Mouse (Mus musculus): ENCODE measurements around the gene Olfr223. TPM values are rescaled to one million over a fixed set of nuclear protein-coding genes. Genes with fewer than 3 reads are reported as not detected.
"Not testable (repeated sequence)": the region's sequence is repeated elsewhere in the genome, so short reads cannot be mapped to it uniquely, and the experiment has no call there.

Olfr223 gene
- polyA plus RNA-seq, 1 experiment from 2014 or later, result not detected

DNA sequence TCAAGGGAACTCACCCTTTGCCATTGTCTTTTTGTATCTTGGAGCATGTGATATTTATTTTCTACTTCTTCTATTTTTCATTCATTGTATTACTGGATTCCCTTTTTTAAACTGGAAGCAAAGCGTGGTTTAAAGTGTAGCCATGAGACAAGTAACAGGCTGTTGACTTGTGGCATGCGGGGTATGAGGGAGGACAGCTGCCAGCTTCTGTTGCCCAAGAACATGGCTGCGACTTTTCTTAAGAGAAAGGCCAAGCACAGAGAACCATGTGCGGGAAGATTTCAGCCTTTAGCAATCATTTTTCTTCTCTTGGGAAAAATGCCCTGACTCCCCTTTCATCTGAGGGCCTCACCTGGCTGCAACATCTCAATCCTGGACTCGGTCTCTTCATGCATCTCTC, 18.6 kb upstream of the Olfr223 start:
- no peak overlapping the region for H3K4me3 ChIP-seq (ENCODE audit: low read length)
- no peak for ATAC-seq (replicated peaks; ENCODE audit: extremely low read depth, insufficient read depth, low FRiP score)
- H3K36me3 ChIP-seq (ENCODE audit: control insufficient read depth, insufficient read depth), result no peaks in the 10 kb centered on the region
- H3K27me3 ChIP-seq (ENCODE audit: control insufficient read depth, insufficient read depth, low read length), result 0 out of 2 replicates have a peak, but pooled peaks cover 3% of the 10 kb centered on the region
- H3K9ac ChIP-seq (ENCODE audit: low read length), result no peak overlapping the region
- no peaks in the 10 kb centered on the region for H3K9me3 ChIP-seq (replicated peaks; ENCODE audit: control insufficient read depth, low read length)
- H3K4me2 ChIP-seq (ENCODE audit: low read depth, low read length), result no peak overlapping the region
- 66% methylated on average over 5 of the region's 5 CpGs for WGBS
- no peak overlapping the region for H3K27ac ChIP-seq (ENCODE audit: low read length)
- H3K4me1 ChIP-seq (ENCODE audit: control insufficient read depth, insufficient read depth, low read length), result no peaks in the 10 kb centered on the region

DNA sequence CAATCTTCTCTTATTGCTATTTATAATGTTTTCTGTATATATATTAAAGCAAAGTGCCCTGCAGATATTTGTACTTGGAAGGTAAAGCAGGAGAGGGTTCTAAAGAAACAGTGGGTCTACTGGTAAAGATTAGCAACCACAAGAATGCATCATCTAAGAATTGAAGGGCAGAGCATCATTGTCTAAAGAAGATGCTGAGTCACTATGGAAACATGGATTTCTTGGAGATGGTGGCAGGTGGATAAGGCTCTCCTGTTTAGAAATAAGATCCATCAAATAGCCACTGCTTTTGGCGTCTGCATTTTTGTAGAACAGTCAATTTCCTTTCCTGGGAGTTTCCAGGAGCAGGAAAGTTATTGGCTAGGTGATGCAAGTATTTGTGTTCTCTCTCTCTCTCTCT, 9.2 kb upstream of the Olfr223 start:
- WGBS, result 30% methylated on average over 1 of the region's 1 CpGs
- H3K9me3 ChIP-seq (replicated peaks; ENCODE audit: control insufficient read depth, low read length), result no peaks in the 10 kb centered on the region
- no peak overlapping the region for H3K4me3 ChIP-seq (ENCODE audit: low read length)
- no peak overlapping the region for H3K9ac ChIP-seq (ENCODE audit: low read length)
- no peaks in the 10 kb centered on the region for H3K27me3 ChIP-seq (ENCODE audit: control insufficient read depth, insufficient read depth, low read length)
- no peaks in the 10 kb centered on the region for H3K36me3 ChIP-seq (ENCODE audit: control insufficient read depth, insufficient read depth)
- H3K4me2 ChIP-seq (ENCODE audit: low read depth, low read length), result no peak overlapping the region
- no peak overlapping the region for H3K27ac ChIP-seq (ENCODE audit: low read length)
- peaks cover 2% of the 10 kb centered on the region; the same call in 1 of the 2 replicates for H3K4me1 ChIP-seq (ENCODE audit: control insufficient read depth, insufficient read depth, low read length)
- ATAC-seq (replicated peaks; ENCODE audit: extremely low read depth, insufficient read depth, low FRiP score), result no peak

DNA sequence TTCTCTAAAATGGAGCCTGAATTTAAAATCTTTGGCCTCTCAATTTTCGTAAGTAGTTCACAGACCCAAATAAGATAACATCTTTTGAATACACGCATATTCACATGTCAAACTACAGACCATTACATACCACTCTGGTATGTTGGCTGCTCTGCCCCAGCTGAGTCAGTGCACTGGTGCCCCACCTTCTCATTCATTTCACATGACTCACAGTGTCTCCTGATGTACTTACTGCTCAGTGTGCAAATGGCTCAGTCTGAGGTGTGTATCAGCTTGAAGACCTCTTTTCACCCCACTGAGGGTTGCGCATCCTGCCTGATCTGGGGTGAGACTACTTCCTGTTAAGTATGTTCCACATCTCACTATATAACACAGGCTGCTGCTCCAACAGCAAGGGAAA, 7.8 kb upstream of the Olfr223 start:
- Histone ChIP-seq H3K4me1 (ENCODE audit: control insufficient read depth, insufficient read depth, low read length) (peaks cover 2% of the 10 kb centered on the region; the same call in 1 of the 2 replicates), H3K27me3 (ENCODE audit: control insufficient read depth, insufficient read depth, low read length) (no peaks in the 10 kb centered on the region), H3K4me2 (ENCODE audit: low read depth, low read length) (no peak overlapping the region), H3K9me3 (replicated peaks; ENCODE audit: control insufficient read depth, low read length) (no peaks in the 10 kb centered on the region), H3K27ac (ENCODE audit: low read length) (no peak overlapping the region), H3K9ac (ENCODE audit: low read length) (no peak overlapping the region), H3K4me3 (ENCODE audit: low read length) (no peak overlapping the region), H3K36me3 (ENCODE audit: control insufficient read depth, insufficient read depth) (no peaks in the 10 kb centered on the region)
- WGBS, result 73% methylated on average over 3 of the region's 3 CpGs
- no peak for ATAC-seq (replicated peaks; ENCODE audit: extremely low read depth, insufficient read depth, low FRiP score)

DNA sequence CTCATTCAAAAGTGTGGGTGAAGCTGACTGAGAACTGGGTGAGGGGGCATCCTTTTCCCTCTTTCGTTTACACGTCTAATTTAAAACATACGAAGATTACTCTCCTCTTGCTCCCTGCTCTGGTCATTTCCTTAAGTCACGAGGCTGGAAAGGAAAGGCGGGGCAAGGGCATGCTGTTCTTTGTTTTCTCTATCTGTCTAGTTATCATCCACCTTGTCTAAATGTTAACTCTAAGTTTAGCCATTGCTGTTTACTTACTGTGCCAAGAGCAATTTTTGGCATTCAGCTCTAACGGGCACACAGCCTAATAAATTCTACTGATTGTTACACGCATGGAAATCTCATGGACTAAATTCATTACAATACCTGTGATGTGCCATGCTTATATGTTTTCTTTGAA, 6.1 kb upstream of the Olfr223 start:
- no peaks in the 10 kb centered on the region for H3K36me3 ChIP-seq (ENCODE audit: control insufficient read depth, insufficient read depth)
- 60% methylated on average over 7 of the region's 7 CpGs for WGBS
- H3K9me3 ChIP-seq (replicated peaks; ENCODE audit: control insufficient read depth, low read length), result no peaks in the 10 kb centered on the region
- ATAC-seq (replicated peaks; ENCODE audit: extremely low read depth, insufficient read depth, low FRiP score), result no peak
- no peak overlapping the region for H3K4me2 ChIP-seq (ENCODE audit: low read depth, low read length)
- no peak overlapping the region for H3K4me3 ChIP-seq (ENCODE audit: low read length)
- H3K4me1 ChIP-seq (ENCODE audit: control insufficient read depth, insufficient read depth, low read length), result peaks cover 2% of the 10 kb centered on the region; the same call in 1 of the 2 replicates
- H3K27ac ChIP-seq (ENCODE audit: low read length), result no peak overlapping the region
- no peak overlapping the region for H3K9ac ChIP-seq (ENCODE audit: low read length)
- no peaks in the 10 kb centered on the region for H3K27me3 ChIP-seq (ENCODE audit: control insufficient read depth, insufficient read depth, low read length)

DNA sequence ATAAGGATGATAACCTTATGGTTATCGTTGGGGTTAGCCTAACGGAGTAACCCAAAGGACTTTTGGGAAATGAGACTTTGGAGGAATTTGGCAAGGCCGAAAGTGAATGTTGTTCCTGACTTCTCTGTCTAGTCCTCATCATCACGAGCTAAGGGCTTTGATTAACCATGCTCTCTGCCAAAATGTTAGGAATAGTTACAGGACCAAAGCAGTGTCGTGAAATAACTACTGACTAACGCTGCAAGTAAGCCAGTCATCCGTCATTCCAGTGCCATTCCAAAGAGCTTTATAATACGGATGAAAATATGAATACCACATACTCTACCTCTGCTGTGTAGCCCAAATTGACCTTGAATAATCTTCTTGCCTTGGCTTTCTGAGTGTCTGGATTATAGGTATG, 3.9 kb upstream of the Olfr223 start:
- H3K27me3 ChIP-seq (ENCODE audit: control insufficient read depth, insufficient read depth, low read length), result no peaks in the 10 kb centered on the region
- no peak overlapping the region for H3K9ac ChIP-seq (ENCODE audit: low read length)
- H3K4me3 ChIP-seq (ENCODE audit: low read length), result no peak overlapping the region
- H3K9me3 ChIP-seq (replicated peaks; ENCODE audit: control insufficient read depth, low read length), result no peaks in the 10 kb centered on the region
- no peak overlapping the region for H3K27ac ChIP-seq (ENCODE audit: low read length)
- peaks cover 2% of the 10 kb centered on the region; the same call in 1 of the 2 replicates for H3K4me1 ChIP-seq (ENCODE audit: control insufficient read depth, insufficient read depth, low read length)
- 77% methylated on average over 8 of the region's 8 CpGs for WGBS
- no peak overlapping the region for H3K4me2 ChIP-seq (ENCODE audit: low read depth, low read length)
- H3K36me3 ChIP-seq (ENCODE audit: control insufficient read depth, insufficient read depth), result no peaks in the 10 kb centered on the region
- ATAC-seq (replicated peaks; ENCODE audit: extremely low read depth, insufficient read depth, low FRiP score), result no peak

DNA sequence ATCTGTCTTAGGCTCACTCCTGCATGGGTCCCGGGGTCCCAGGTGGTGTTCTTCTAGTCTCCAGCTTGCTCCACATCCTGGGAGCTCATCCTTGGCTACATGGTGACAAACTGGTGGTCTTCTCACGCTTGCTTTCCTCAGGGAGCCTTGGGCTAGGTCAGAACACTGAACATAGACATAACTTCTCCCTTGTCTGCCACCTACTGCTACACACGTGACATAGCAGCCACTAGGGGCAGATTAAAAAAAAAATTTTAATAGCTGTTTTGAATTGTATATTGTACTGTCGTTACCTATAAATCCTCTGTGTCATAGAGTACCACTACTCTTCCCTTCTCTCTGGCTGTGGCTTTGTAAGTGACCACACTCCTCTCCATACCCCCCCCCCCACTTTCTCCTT, 3.0 kb upstream of the Olfr223 start:
- no peak overlapping the region for H3K4me3 ChIP-seq (ENCODE audit: low read length)
- H3K27ac ChIP-seq (ENCODE audit: low read length), result no peak overlapping the region
- ATAC-seq (replicated peaks; ENCODE audit: extremely low read depth, insufficient read depth, low FRiP score), result no peak
- H3K36me3 ChIP-seq (ENCODE audit: control insufficient read depth, insufficient read depth), result no peaks in the 10 kb centered on the region
- no peaks in the 10 kb centered on the region for H3K27me3 ChIP-seq (ENCODE audit: control insufficient read depth, insufficient read depth, low read length)
- no peak overlapping the region for H3K4me2 ChIP-seq (ENCODE audit: low read depth, low read length)
- 39% methylated on average over 4 of the region's 4 CpGs for WGBS
- H3K9ac ChIP-seq (ENCODE audit: low read length), result no peak overlapping the region
- peaks cover 2% of the 10 kb centered on the region; the same call in 1 of the 2 replicates for H3K4me1 ChIP-seq (ENCODE audit: control insufficient read depth, insufficient read depth, low read length)
- H3K9me3 ChIP-seq (replicated peaks; ENCODE audit: control insufficient read depth, low read length), result no peaks in the 10 kb centered on the region

DNA sequence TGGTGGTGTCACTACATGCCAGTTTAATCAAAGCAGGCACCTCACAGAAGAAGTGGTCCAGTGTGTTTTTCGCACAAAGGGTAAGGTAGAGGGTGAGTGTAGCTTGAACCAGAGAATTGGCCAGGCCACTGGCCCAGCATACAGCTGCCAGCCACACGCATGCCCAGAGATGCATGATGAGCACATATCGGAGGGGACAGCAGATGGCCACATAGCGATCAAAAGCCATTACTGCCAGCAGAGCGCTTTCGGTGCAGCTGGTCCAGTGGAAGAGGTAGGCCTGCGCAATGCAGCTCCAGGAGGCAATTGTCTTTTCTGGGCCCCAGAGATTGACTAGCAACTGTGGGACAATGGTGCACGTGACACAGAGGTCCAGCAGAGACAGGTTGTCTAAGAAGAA, 3.6 kb downstream of the Olfr223 start:
- Histone ChIP-seq H3K27ac (ENCODE audit: low read length) (no peak overlapping the region), H3K9ac (ENCODE audit: low read length) (no peak overlapping the region), H3K36me3 (ENCODE audit: control insufficient read depth, insufficient read depth) (no peaks in the 10 kb centered on the region), H3K4me1 (ENCODE audit: control insufficient read depth, insufficient read depth, low read length) (no peaks in the 10 kb centered on the region), H3K9me3 (replicated peaks; ENCODE audit: control insufficient read depth, low read length) (no peaks in the 10 kb centered on the region), H3K4me3 (ENCODE audit: low read length) (no peak overlapping the region), H3K4me2 (ENCODE audit: low read depth, low read length) (no peak overlapping the region), H3K27me3 (ENCODE audit: control insufficient read depth, insufficient read depth, low read length) (peaks cover 2% of the 10 kb centered on the region; the same call in 1 of the 2 replicates)
- no peak for ATAC-seq (replicated peaks; ENCODE audit: extremely low read depth, insufficient read depth, low FRiP score)
- WGBS, result 89% methylated on average over 8 of the region's 8 CpGs

DNA sequence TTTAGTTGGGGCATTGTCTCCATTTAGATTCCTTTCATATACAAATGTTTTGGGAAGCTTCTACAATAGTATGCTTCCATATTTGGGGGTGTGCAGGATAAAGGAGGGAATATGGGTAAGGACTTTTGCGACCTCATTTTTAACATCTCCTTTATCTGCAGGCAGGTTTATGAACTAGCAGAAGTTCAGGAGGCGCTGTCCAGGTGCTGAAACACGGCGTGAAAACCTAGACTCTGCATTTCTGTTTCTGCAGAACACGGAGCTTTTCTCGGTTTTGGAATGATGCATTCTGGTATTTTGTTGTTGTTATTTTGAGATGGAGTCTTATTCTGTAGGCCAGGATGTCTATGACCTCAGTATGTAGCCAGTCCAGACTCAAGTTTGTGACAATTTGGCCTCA, 8.6 kb downstream of the Olfr223 start:
- Histone ChIP-seq H3K9ac (ENCODE audit: low read length) (no peak overlapping the region), H3K4me2 (ENCODE audit: low read depth, low read length) (no peak overlapping the region), H3K4me3 (ENCODE audit: low read length) (no peak overlapping the region), H3K36me3 (ENCODE audit: control insufficient read depth, insufficient read depth) (no peaks in the 10 kb centered on the region), H3K27ac (ENCODE audit: low read length) (no peak overlapping the region), H3K9me3 (replicated peaks; ENCODE audit: control insufficient read depth, low read length) (no peaks in the 10 kb centered on the region), H3K4me1 (ENCODE audit: control insufficient read depth, insufficient read depth, low read length) (no peaks in the 10 kb centered on the region), H3K27me3 (ENCODE audit: control insufficient read depth, insufficient read depth, low read length) (peaks cover 2% of the 10 kb centered on the region; the same call in 1 of the 2 replicates)
- WGBS, result 23% methylated on average over 6 of the region's 6 CpGs
- ATAC-seq (replicated peaks; ENCODE audit: extremely low read depth, insufficient read depth, low FRiP score), result no peak

DNA sequence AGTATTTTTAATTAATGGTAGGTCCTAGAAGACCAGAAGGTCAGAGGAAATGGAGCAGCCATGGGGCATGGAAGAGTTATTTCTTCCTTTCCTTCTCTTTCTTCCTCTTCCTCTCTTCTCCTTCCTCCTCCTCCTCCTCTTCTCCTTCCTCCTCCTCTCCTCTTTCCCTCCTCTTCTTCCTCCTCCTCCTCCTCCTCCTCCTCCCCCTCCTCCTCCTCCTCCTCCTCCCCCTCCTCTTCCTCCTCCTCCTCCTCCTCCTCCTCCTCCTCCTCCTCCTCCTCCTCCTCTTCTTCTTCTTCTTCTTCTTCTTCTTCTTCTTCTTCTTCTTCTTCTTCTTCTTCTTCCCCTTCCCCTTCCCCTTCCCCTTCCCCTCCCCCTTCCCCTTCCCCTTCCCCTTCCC, 17.0 kb downstream of the Olfr223 start, which contains the start of gene Olfr222:
Olfr222 (minus strand) TSS at position 101 of the 400 bp plus-strand sequence.
- H3K4me3 ChIP-seq (ENCODE audit: low read length); ATAC-seq (replicated peaks; ENCODE audit: extremely low read depth, insufficient read depth, low FRiP score); H3K27ac ChIP-seq (ENCODE audit: low read length); H3K9me3 ChIP-seq (replicated peaks; ENCODE audit: control insufficient read depth, low read length); H3K4me1 ChIP-seq (ENCODE audit: control insufficient read depth, insufficient read depth, low read length); H3K9ac ChIP-seq (ENCODE audit: low read length); H3K4me2 ChIP-seq (ENCODE audit: low read depth, low read length); H3K36me3 ChIP-seq (ENCODE audit: control insufficient read depth, insufficient read depth): not testable (repeated sequence)
- H3K27me3 ChIP-seq (ENCODE audit: control insufficient read depth, insufficient read depth, low read length), result peaks cover 13% of the 10 kb centered on the region

All from heart, embryonic 16.5 days (tissue).